Mouse (Mus musculus): ENCODE measurements around the gene Nuak2.

GRCm38 (mm10) chr1:132361959-132362358 lies 46.0 kb downstream of the Nuak2 start:
- TF ChIP-seq FLI1 (IDR thresholded peaks at IDR 0.05; ENCODE audit: low read length) (no peak), GATA1 (IDR thresholded peaks at IDR 0.05; ENCODE audit: borderline replicate concordance, low read length) (no peak)

All from megakaryocyte, embryonic 14.5 days (primary cell).